Mouse (Mus musculus): Measurements from ENCODE around the gene Vmn2r43. TPM values are rescaled to one million over a fixed set of nuclear protein-coding genes. Genes with fewer than 3 reads are reported as not detected.

The Vmn2r43 gene
- not detected for polyA plus RNA-seq (2014; fragmentation: Illumina TruSeq; extraction: RNeasy Lipid Tissue Mini Kit (QIAGEN cat#74804))

DNA sequence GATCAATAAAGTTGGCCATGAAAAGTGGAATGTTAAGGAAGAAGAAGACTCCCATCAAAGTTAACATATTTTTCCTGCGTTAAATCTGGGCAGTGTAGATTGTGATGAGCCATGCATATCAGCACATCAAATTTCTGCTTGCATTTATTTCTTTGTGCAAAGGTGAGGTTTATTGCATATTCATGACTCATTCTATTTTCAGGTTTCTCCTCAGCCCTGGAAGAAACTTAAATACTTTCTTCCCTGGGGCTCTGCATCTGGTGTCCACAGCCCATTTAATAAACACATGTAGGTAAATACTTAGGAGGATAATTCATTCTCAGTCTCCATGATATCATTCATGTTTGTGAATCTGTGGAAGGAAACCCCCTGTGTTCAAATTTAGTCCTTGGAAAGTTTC, at the start of gene Vmn2r43:
Gene Vmn2r43, minus strand, starts transcription at position 101 of the 400 bp plus-strand sequence.

GRCm38 (mm10) chr7:8200220-8200619, 60.2 kb downstream of the Vmn2r43 start, which contains the start of gene Vmn2r42:
TSS of gene Vmn2r42 (minus strand) at chr7:8200320.

Other genes starting within 250 kb of the Vmn2r43 start
- not detected for gene Vmn2r41, start 98.9 kb downstream of the Vmn2r43 start, polyA plus RNA-seq (2014; fragmentation: Illumina TruSeq; extraction: RNeasy Lipid Tissue Mini Kit (QIAGEN cat#74804))
- gene Vmn2r42, start 60.3 kb downstream of the Vmn2r43 start, polyA plus RNA-seq (2014; fragmentation: Illumina TruSeq; extraction: RNeasy Lipid Tissue Mini Kit (QIAGEN cat#74804)), result not detected
- gene Vmn2r44, start 122.7 kb upstream of the Vmn2r43 start, polyA plus RNA-seq (2014; fragmentation: Illumina TruSeq; extraction: RNeasy Lipid Tissue Mini Kit (QIAGEN cat#74804)), result not detected
- not detected for gene Vmn2r45, start 228.5 kb upstream of the Vmn2r43 start, polyA plus RNA-seq (2014; fragmentation: Illumina TruSeq; extraction: RNeasy Lipid Tissue Mini Kit (QIAGEN cat#74804))

Data from ovary, adult 10 weeks (tissue).